Mouse (Mus musculus) urinary bladder, adult 18-20 months (tissue): ENCODE results near the gene Aldh16a1.
"Not testable (repeated sequence)": the region's sequence is repeated elsewhere in the genome, so short reads cannot be mapped to it uniquely, and the experiment has no call there.

Experiments
- DNase-seq, 2 experiments: peaks; one replicate each; pipeline ENCODE4 v3.0.0; 2022; ENCODE audit warnings: low spot score in 2 of 2, mixed read lengths in 2 of 2

The Aldh16a1 gene

DNA sequence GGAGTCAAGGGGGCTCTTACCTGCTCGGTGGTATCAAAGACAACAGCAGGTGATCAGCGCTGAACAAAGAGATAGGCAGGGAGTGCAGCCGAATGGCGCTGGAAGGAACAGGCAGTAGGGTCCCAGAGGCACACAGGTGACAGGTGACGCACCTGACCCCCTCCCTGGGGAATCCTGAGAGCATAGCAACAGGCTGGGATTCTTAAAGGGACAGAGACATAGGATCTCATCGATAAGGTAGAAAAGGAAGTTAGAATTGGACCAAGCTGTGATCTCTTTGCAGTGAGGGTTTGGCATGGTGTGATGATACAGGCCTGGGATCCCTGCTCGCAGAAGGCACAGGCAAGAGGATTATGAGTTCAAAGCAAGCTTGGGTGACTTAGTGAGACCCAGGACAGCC is 25.1 kb upstream of the Aldh16a1 start, which contains the start of gene Gfy:
Gene Gfy, minus strand, starts transcription at position 101 of the 400 bp plus-strand sequence.
- no peak for DNase-seq

GRCm38 (mm10) chr7:45178550-45178949 is 24.2 kb upstream of the Aldh16a1 start:
- no peak for DNase-seq

- DNase-seq: no peak
These were observed 22.0 kb upstream of the Aldh16a1 start for GRCm38 (mm10) chr7:45176356-45176755.

- no peak for DNase-seq
These were observed 21.5 kb upstream of the Aldh16a1 start for GRCm38 (mm10) chr7:45175929-45176328.

DNA sequence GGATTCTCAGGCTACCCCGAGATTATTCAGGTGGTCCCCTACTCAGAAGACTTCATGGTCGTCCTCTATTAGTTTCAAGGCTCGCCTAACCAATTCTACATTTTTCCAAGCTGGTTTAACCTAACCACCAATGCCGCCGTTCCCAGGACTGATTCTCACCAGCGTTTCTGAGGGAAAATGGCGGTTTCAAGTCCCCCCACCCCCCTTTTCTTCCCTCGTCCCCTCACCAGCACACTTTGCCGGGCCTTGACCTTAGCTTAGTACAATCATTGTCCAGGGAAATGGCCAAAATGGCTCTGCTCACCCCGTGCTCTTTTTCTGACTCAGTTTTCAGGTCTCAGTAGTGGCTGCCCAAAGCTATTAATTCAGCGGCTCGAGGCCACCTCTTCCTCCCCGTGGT is 21.0 kb upstream of the Aldh16a1 start:
- no peak for DNase-seq

DNA sequence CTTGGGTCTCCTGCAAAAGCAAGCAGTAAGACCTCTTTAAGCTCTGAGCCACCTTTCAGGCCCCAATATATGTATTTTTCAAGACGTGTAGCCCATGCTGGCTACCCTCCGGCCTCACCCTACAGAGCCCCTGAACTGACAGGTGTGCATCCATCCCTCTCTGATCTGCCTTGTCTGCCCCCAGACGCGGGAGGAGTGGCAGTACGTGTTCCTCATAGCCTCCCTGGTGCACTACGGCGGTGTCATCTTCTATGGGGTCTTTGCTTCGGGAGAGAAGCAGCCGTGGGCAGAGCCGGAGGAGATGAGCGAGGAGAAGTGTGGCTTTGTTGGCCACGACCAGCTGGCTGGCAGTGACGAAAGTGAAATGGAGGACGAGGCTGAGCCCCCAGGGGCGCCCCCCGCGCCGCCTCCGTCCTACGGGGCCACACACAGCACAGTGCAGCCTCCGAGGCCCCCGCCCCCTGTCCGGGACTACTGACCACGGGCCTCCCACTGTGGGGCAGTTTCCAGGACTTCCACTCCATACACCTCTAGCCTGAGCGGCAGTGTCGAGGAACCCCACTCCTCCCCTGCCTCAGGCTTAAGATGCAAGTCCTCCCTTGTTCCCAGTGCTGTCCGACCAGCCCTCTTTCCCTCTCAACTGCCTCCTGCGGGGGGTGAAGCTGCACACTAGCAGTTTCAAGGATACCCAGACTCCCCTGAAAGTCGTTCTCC is 20.3 kb upstream of the Aldh16a1 start:
- no peak for DNase-seq

DNA sequence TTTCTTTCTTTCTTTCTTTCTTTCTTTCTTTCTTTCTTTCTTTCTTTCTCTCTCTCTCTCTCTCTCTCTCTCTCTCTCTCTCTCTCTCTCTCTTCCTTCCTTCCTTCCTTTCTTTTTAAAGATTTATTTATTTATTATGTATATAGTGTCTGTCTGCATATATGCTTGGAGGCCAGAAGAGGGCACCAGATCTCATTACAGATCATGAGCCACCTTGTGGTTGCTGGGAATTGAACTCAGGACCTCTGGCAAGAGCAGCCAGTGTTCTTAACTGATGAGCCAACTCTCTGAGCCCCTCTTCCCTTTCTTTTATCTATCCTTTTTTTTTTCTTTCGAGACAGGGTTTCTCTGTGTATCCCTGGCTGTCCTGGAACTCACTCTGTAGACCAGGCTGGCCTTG is 19.4 kb upstream of the Aldh16a1 start:
- not testable (repeated sequence) for DNase-seq

DNA sequence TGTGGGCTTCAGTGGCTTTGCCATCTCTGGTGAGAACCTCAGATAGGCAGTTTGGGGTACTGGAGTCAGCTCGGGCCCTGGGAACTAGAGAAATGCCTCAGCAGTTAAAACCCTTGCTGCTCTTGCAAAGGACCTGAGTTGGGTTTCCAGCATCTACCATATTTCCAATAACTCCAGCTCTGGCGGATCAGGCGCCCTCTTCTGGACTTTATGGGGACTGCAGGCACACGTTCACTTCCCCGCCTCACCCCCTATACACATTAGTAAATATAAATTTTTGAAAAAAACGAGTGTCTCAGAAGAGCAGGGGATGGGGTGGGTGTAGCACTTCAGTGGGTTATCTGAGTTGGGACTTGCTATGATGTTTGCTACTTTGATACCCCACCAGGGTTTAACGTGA is 18.6 kb upstream of the Aldh16a1 start:
- DNase-seq: no peak

DNA sequence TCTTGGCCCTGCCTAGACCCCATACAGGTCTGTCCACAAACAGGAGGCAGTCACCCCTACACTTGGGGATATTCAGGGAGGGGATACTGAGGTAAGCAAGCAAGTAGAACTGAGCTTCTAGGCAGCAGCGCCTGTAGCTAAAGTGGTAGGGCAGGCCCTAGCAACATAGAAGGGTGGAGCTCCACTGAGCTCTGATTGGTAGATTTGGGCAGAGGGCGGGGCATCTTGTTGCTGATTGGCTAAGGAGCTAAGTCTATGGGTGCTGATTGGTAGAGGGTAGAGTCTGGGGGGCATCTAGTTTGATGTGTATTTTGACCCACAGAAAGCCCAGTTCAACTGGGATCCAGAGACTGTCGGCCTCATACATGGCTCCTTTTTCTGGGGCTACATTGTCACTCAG is 15.1 kb upstream of the Aldh16a1 start:
- no peak for DNase-seq

DNA sequence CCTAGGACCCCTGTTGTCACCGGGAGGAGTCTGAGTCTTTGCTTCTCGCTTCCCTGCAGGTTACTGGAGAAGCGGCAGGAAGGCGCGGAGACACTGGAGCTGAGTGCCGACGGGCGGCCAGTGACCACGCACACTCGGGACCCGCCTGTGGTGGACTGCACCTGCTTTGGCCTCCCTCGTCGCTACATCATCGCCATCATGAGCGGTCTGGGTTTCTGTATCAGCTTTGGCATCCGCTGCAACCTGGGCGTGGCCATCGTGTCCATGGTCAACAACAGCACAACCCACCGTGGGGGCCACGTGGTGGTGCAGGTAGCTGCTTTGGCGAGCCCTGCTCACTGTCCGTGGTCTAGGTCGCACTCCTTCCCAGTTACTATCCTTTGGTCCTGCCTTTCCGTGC is 14.3 kb upstream of the Aldh16a1 start:
- no peak for DNase-seq

DNA sequence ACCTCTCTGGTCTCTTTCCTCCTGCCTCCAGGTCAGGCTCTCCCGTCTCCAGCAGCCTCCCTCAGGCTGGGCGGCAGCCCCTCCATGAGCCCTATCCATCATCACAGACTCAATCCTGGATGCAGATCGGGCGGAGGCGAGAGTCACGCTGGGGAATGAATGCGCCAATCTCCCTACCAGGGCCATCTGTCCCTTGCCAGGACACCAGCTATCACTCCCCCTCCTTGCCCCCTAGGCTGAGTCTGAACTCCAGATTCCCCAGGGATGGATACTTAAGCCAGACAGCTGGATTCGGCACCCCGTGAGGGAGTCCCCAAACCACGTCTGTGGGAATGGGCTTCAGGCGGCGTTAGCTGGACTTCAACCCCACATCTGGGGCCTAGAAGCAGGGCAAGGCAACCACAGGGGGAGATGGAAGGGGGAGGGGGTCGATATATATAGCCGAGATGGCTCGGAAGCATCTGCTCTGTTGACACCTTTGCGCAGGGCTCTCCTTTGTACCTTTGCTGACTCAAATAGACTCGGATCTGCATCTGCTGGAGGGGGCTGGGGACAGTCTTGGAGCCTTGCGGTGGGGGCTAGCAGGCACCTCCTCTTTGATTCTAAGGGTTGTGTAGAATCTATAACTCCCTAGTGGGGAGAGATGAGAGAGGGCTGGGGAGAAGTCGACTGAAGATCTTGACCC is 13.5 kb upstream of the Aldh16a1 start:
- DNase-seq: no peak

DNA sequence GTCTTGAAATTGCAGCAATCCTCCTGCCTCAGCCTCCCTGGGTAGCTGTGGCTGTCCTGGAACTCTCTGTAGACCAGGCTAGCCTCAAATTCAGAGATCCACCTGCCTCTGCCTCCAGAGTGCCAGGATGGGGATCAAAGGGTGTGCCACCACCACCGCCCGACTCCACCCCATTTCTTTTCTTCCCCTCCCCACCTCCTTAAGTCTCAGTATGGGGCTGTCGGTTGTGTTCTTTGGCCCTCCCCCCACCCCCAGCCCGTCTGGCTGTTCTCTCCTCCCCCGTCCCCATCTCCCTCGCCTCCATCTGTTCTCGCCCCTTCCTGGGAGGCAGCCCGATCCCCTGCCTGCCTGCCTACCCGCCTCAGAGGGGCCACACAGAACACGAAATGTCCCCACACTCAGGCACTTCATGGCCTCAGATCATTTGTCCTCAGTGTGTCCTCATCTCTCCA is 12.6 kb upstream of the Aldh16a1 start:
- DNase-seq: no peak

- no peak for DNase-seq
These were observed 11.3 kb upstream of the Aldh16a1 start for GRCm38 (mm10) chr7:45165701-45166100.

- DNase-seq: no peak
These were observed 10.4 kb upstream of the Aldh16a1 start for GRCm38 (mm10) chr7:45164833-45165232.

- peak in 1 of 2 experiments; percentile 25 for DNase-seq
These were observed 9.5 kb upstream of the Aldh16a1 start, which contains the start of gene Slc17a7 for GRCm38 (mm10) chr7:45163735-45164490. TSS of gene Slc17a7 (plus strand) at chr7:45163949.

GRCm38 (mm10) chr7:45162996-45163615 is 8.7 kb upstream of the Aldh16a1 start:
- DNase-seq: no peak

DNA sequence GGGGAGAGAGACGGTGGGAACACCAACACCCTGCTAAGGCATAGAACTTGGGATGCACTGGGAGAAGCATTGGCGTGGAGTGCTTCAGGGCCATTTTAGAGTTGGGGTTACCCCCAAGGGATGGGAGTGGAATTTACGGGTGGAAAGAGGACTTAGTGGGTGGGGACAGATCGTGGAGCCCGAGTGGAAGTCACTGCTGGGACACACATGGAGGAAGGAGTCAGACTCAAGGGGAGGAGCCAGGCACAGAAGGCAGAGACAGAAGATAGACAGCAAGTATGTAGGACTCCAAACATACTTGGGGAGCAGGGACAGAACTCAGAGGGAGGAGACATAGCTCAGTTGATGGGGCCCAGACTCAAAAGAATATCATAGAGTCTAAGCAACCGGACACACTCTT is 8.2 kb upstream of the Aldh16a1 start:
- no peak for DNase-seq

DNA sequence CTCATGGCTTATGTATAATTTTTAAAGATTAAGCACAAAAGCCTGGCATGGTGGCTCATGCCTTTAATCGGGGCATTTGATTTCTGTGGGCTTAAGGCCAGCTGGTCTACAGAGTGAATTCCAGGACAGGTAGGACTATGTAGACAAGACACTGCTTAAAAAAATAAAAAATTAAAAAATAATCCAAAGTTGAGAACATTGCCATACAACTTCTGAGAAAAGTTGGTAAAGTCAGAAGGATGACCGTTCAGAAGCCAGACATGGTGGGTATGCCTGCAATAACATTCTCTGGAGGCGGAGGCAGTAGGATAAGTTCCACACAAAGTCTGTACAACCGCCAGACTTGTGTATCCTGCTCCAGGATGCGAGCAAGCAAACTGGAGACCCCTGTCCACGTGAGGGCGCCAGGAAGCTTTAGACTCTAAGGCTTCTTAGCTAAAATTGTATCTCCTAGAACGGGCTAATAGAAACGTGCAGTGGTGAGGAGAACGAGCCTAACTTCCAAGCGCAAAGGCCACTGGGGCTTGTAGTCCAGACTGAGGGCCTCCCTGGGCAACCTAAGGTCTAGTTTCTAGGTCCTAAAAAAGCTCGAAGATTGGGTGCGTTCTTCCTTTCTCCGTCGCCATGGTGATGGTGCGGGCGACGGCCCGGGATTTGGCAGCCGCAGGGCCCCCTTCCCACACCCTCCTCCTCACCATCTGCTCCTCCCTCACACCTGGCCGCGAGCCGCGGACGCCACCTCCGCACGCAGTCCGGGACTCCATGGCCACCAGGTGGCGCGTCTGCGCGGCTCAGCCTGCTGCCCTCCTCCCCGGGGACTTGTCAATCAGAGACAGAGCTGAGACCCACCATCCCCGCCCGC is 7.5 kb upstream of the Aldh16a1 start:
- DNase-seq: peak; percentile 80 to 96

GRCm38 (mm10) chr7:45160866-45161265 is 6.5 kb upstream of the Aldh16a1 start:
- no peak for DNase-seq

GRCm38 (mm10) chr7:45160316-45160800 is 6.0 kb upstream of the Aldh16a1 start:
- DNase-seq: no peak

GRCm38 (mm10) chr7:45158991-45159390 is 4.6 kb upstream of the Aldh16a1 start:
- DNase-seq: no peak
